Mouse (Mus musculus) ES-Bruce4 (cell line): ENCODE measurements around the gene Coro6. TPM values are rescaled to one million over a fixed set of nuclear protein-coding genes. Genes with fewer than 3 reads are reported as not detected.
A peak's percentile ranks its signal among the peaks of the same experiment; 100 is the strongest.

Source experiments
- H3K27ac ChIP-seq: 2 replicates; pipeline ENCODE4 v1.5.1; 2012; ENCODE audit warnings: low read length, inconsistent platforms; ENCODE audit not compliant: insufficient read depth
- H3K27me3 ChIP-seq: 2 replicates; pipeline ENCODE4 v1.6.1; 2012; ENCODE audit warnings: mild to moderate bottlenecking, low read length, inconsistent platforms; ENCODE audit not compliant: control insufficient read depth, poor library complexity, insufficient read depth, severe bottlenecking
- H3K36me3 ChIP-seq: 2 replicates; pipeline ENCODE4 v1.6.1; 2012; ENCODE audit warnings: inconsistent platforms, mild to moderate bottlenecking, low read length, moderate library complexity; ENCODE audit not compliant: control insufficient read depth, poor library complexity, insufficient read depth, severe bottlenecking
- H3K4me1 ChIP-seq: one replicate; pipeline ENCODE4 v1.8.1; 2011; ENCODE audit warnings: low read length; ENCODE audit not compliant: control insufficient read depth, insufficient read depth
- H3K4me3 ChIP-seq: 2 replicates; pipeline ENCODE4 v1.5.1; 2011; ENCODE audit warnings: low read depth, mild to moderate bottlenecking, low read length
- H3K9ac ChIP-seq: 2 replicates; pipeline ENCODE4 v1.6.1; 2012; ENCODE audit warnings: low read depth, mild to moderate bottlenecking, inconsistent platforms; ENCODE audit not compliant: poor library complexity, severe bottlenecking
- H3K9me3 ChIP-seq: replicated peaks from 2 replicates; pipeline ENCODE4 v1.6.1; 2012; ENCODE audit warnings: mild to moderate bottlenecking, low read length, inconsistent platforms; ENCODE audit not compliant: control insufficient read depth, poor library complexity, insufficient read depth, severe bottlenecking
- CTCF ChIP-seq: IDR thresholded peaks from one replicate; pipeline ENCODE4 v1.8.1; 2011; ENCODE audit warnings: low read depth, low read length
- EP300 ChIP-seq: IDR thresholded peaks from 2 replicates; pipeline ENCODE4 v1.6.1; 2011; ENCODE audit warnings: low read depth, low read length; ENCODE audit not compliant: insufficient read depth
- POLR2A ChIP-seq: IDR thresholded peaks from one replicate; pipeline ENCODE4 v1.8.1; 2011; ENCODE audit warnings: low read length; ENCODE audit not compliant: insufficient read depth
- polyA plus RNA-seq: library from polyadenylated mRNA; stranded (reverse); fragments of >200 nt; gene quantifications from 2 replicates; pipeline ENCODE4 v1.2.4, GENCODE M21; 2011; ENCODE audit warnings: low read depth; ENCODE audit not compliant: missing spikeins, insufficient read depth, insufficient read length

Gene Coro6
- polyA plus RNA-seq, 1 experiment = 1.8 TPM

- Histone ChIP-seq H3K9ac (peak overlapping the region; percentile 19; the same call in 1 of the 2 replicates), H3K4me1 (no peaks in the 10 kb centered on the region), H3K27ac (no peak overlapping the region), H3K27me3 (peaks cover 10% of the 10 kb centered on the region), H3K9me3 (no peaks in the 10 kb centered on the region), H3K36me3 (no peaks in the 10 kb centered on the region), H3K4me3 (peak overlapping the region; percentile 75)
- TF ChIP-seq EP300 = no peak
- TF ChIP-seq CTCF = no peak
- TF ChIP-seq POLR2A = no peak
These were observed 862 bp downstream of the Coro6 start for GRCm38 (mm10) chr11:77463101-77463445.

GRCm38 (mm10) chr11:77463786-77464185 lies 1.6 kb downstream of the Coro6 start:
- Histone ChIP-seq H3K27ac (no peak overlapping the region), H3K9me3 (no peaks in the 10 kb centered on the region), H3K4me1 (no peaks in the 10 kb centered on the region), H3K36me3 (no peaks in the 10 kb centered on the region), H3K9ac (no peak overlapping the region), H3K4me3 (no peak overlapping the region), H3K27me3 (peaks cover 10% of the 10 kb centered on the region)
- no peak for TF ChIP-seq EP300
- no peak for TF ChIP-seq POLR2A
- no peak for TF ChIP-seq CTCF

- no peaks in the 10 kb centered on the region for H3K4me1 ChIP-seq
- H3K9me3 ChIP-seq = no peaks in the 10 kb centered on the region
- H3K27ac ChIP-seq = no peak overlapping the region
- TF ChIP-seq EP300 = no peak
- TF ChIP-seq CTCF = no peak
- TF ChIP-seq POLR2A = no peak
- peaks cover 10% of the 10 kb centered on the region for H3K27me3 ChIP-seq
- no peak overlapping the region for H3K9ac ChIP-seq
- H3K36me3 ChIP-seq = no peaks in the 10 kb centered on the region
- no peak overlapping the region for H3K4me3 ChIP-seq
These were observed 2.5 kb downstream of the Coro6 start for GRCm38 (mm10) chr11:77464684-77465083.

GRCm38 (mm10) chr11:77465111-77465510 lies 2.9 kb downstream of the Coro6 start:
- Histone ChIP-seq H3K9ac (no peak overlapping the region), H3K9me3 (no peaks in the 10 kb centered on the region), H3K4me3 (no peak overlapping the region), H3K36me3 (no peaks in the 10 kb centered on the region), H3K27me3 (peaks cover 10% of the 10 kb centered on the region), H3K27ac (no peak overlapping the region), H3K4me1 (no peaks in the 10 kb centered on the region)
- TF ChIP-seq EP300 = no peak
- TF ChIP-seq POLR2A = no peak
- no peak for TF ChIP-seq CTCF

GRCm38 (mm10) chr11:77466544-77466943 lies 4.3 kb downstream of the Coro6 start:
- Histone ChIP-seq H3K9me3 (no peaks in the 10 kb centered on the region), H3K27me3 (peaks cover 10% of the 10 kb centered on the region), H3K36me3 (no peaks in the 10 kb centered on the region), H3K9ac (peak overlapping the region; percentile 24), H3K4me3 (peak overlapping the region; percentile 39; the same call in 1 of the 2 replicates), H3K27ac (no peak overlapping the region), H3K4me1 (no peaks in the 10 kb centered on the region)
- no peak for TF ChIP-seq EP300
- no peak for TF ChIP-seq CTCF
- no peak for TF ChIP-seq POLR2A

- Histone ChIP-seq H3K27me3 (peaks cover 5% of the 10 kb centered on the region; the same call in 1 of the 2 replicates), H3K4me3 (peak overlapping the region; percentile 32), H3K36me3 (no peaks in the 10 kb centered on the region), H3K9me3 (no peaks in the 10 kb centered on the region), H3K9ac (peak overlapping the region; percentile 24), H3K27ac (no peak overlapping the region), H3K4me1 (no peaks in the 10 kb centered on the region)
- TF ChIP-seq CTCF (peak; percentile 53), POLR2A (no peak), EP300 (no peak)
These were observed 4.9 kb downstream of the Coro6 start for GRCm38 (mm10) chr11:77467157-77467556.
